8 mouse cellular contexts compared by ENCODE assay signal in genomic region chr19:32711761-32712541, GRCm38 (mm10). TPM values are rescaled to one million over a fixed set of nuclear protein-coding genes. Genes with fewer than 3 reads are reported as not detected.
DNase-seq lines count a peak whose midpoint lies in the region; ATAC-seq lines count a peak whose summit lies in the region.

No protein-coding gene starts in this region.

- peak; percentile 95 for DNase-seq in MN1 (ENCODE audit: low spot score)
- DNase-seq in cerebellum, adult 9-10 months = peak; percentile 92
- peak; percentile 77 to 93 for DNase-seq in frontal cortex, adult 2 months (ENCODE audit: extremely low spot score in 1 of 2, low spot score in 1 of 2)
- DNase-seq in hindbrain, embryonic 11.5 days (ENCODE audit: low spot score) = peak; percentile 94
- peak; percentile 91 to 93 for DNase-seq in layer of hippocampus, postnatal 14 days (ENCODE audit: low spot score in 2 of 2)
- DNase-seq in lung, postnatal 14 days = peak; percentile 93
- peak; percentile 75 for DNase-seq in retina, adult 2 months (ENCODE audit: low read depth, low spot score)
- DNase-seq in thymus, postnatal 36 days = peak; percentile 91 to 93

- H3K4me3 ChIP-seq in hindbrain, embryonic 11.5 days (ENCODE audit: low read depth, low read length) = peak overlapping the region; percentile 81

- no peaks in the 10 kb centered on the region for H3K9me3 ChIP-seq in hindbrain, embryonic 11.5 days (ENCODE audit: control insufficient read depth, low read length)

- no peaks in the 10 kb centered on the region for H3K36me3 ChIP-seq in hindbrain, embryonic 11.5 days (ENCODE audit: control insufficient read depth, insufficient read depth, low read length)

- H3K9ac ChIP-seq in hindbrain, embryonic 11.5 days (ENCODE audit: low read depth, low read length) = peak overlapping the region; percentile 87

- H3K4me2 ChIP-seq in hindbrain, embryonic 11.5 days (replicated peaks; ENCODE audit: low read depth, low read length) = peak overlapping the region; percentile 47

- no peaks in the 10 kb centered on the region for H3K4me1 ChIP-seq in hindbrain, embryonic 11.5 days (replicated peaks; ENCODE audit: control insufficient read depth, insufficient read depth, low read length)

- peak; percentile 97 for ATAC-seq in hindbrain, embryonic 11.5 days (ENCODE audit: low FRiP score)

- under 1% methylated on average over 54 of the region's 63 CpGs for WGBS in hindbrain, embryonic 11.5 days

- H3K27ac ChIP-seq in hindbrain, embryonic 11.5 days (ENCODE audit: low read depth, low read length) = peak overlapping the region; percentile 92

- no peaks in the 10 kb centered on the region for H3K27me3 ChIP-seq in hindbrain, embryonic 11.5 days (ENCODE audit: control insufficient read depth, insufficient read depth, low read length)

RNA-seq across cellular contexts. Expression of gene Atad1, which starts 27.6 kb away (rescaled TPM):
- 66.8 and 70.7 TPM in 2 replicates for polyA plus RNA-seq in frontal cortex, adult 2 months (2012; rRNA removed)
- polyA plus RNA-seq in hindbrain, embryonic 11.5 days (2014; fragmentation: Nextera tagmentation; extraction: Ambion mirVana) = 110 and 113 TPM in 2 replicates
- total RNA-seq in layer of hippocampus, postnatal 14 days (2021) = 100 to 1,000 TPM in 1 of 2 experiments, 10 to 100 TPM in 1; 95.6 to 110 TPM

RNA-seq across cellular contexts. Expression of gene Pten, which starts 45.3 kb away (rescaled TPM):
- polyA plus RNA-seq in frontal cortex, adult 2 months (2012; rRNA removed) = 64.6 and 66.3 TPM in 2 replicates
- 8.5 and 14.2 TPM in 2 replicates for polyA plus RNA-seq in hindbrain, embryonic 11.5 days (2014; fragmentation: Nextera tagmentation; extraction: Ambion mirVana)
- total RNA-seq in layer of hippocampus, postnatal 14 days (2021) = 100 to 1,000 TPM; 114 to 125 TPM

Comparison
In these comparisons a context has a peak if more than half of its experiments do, and no peak if none do; other contexts are left out.
1. Peak in every context shown above with its lines: DNase-seq, ATAC-seq, H3K4me3 ChIP-seq and H3K27ac ChIP-seq.